Mouse (Mus musculus): ENCODE data around the gene Podxl.

The Podxl gene

DNA sequence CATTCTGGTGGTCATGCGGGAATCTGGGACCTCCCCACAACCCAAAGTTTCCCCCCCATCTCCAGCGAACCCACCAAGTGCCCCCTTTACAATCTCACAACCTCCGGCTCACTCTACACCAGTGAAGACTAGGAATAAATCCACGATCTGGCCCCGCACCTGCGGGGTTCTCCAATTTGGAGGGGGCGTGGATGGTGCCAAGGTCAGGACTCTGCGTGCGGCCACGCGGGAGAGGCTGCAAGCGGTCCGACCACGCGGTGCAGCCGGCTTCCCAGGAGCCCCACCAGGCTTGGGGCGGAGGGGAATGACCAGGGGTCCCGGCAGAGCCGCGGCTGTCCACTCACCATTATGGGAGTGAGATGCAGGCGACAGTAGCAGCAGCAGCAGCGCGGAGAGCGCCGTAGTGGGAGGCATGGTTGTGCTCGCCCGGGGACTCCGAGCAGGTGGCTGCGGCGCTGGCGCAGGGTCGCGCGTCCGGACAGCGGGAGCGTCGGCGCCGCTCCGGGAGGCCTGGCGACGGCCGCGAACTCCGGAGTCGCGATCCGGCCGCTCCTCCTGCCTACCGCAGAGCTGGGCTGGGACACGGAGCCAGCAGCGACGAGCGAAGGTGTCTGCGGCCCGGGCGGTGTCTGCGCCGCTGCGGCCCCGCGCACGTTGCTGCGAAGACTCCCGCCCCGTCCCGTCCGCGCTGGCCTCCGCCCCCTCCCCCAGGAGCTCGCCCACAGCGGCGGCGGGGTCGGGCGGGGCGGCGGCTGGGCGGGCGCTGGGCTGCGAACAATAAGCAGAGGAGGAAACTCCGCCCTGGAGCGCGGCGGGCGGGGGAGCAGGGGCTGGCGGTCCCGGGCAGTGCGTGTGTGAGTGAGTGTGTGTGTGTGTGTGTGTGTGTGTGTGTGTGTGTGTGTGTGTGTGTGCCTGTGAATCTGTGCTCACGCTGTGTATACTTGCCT, at the start of gene Podxl:
Gene Podxl, minus strand, starts transcription at position 747 of the 947 bp plus-strand sequence.
- peak; percentile 67 for DNase-seq (ENCODE audit: low read depth, low spot score)

GRCm38 (mm10) chr6:31612560-31613270, 48.9 kb upstream of the Podxl start:
- DNase-seq (ENCODE audit: low read depth, low spot score), result no peak

- no peak for DNase-seq (ENCODE audit: low read depth, low spot score)
Observed at GRCm38 (mm10) chr6:31606429-31606828, 42.6 kb upstream of the Podxl start.

GRCm38 (mm10) chr6:31604629-31605265, 41.0 kb upstream of the Podxl start:
- no peak for DNase-seq (ENCODE audit: low read depth, low spot score)

GRCm38 (mm10) chr6:31602489-31602888, 38.7 kb upstream of the Podxl start:
- no peak for DNase-seq (ENCODE audit: low read depth, low spot score)

DNA sequence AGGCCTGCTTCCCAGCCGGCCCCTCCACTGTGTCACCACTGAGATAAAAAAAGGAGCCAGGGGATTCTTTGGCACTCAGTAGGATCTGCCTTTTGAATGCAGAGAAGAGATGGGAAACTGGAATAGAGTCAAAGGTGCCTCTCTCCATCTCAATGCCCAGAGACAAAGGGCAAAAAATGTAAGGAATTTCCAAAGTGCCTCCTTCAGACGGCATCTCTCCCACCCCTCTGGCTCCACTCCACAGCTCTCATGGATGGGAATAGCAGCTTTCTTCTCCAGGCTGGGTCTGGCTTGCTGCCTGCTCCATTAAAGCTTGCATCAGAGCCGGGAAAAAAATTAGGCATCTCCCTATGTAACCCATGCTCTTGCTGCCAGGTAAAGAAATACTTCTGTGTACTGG, 37.4 kb upstream of the Podxl start:
- no peak for DNase-seq (ENCODE audit: low read depth, low spot score)

DNA sequence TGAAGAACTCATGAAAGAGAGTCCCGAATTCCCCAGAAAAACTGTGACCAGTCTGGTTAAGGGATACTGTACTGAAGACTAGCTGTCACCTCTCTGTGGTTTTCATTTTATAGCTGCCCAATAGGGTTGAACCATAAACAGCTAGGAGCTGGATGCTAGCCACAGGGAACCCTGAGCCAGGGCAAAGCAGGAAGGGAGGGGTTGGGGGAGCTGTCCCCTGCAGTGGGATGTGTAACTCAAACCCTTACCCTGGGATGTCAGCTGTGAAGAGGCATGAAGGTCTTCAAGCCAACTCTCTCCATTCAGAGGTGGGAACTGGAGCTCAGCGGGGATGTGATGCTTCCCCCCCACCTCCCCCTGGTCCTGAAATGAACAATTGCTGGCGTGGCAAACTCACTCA, 36.1 kb upstream of the Podxl start:
- DNase-seq (ENCODE audit: low read depth, low spot score), result no peak

GRCm38 (mm10) chr6:31598349-31598911, 34.6 kb upstream of the Podxl start:
- DNase-seq (ENCODE audit: low read depth, low spot score), result no peak

- DNase-seq (ENCODE audit: low read depth, low spot score), result no peak
Observed at GRCm38 (mm10) chr6:31597136-31597460, 33.3 kb upstream of the Podxl start.

DNA sequence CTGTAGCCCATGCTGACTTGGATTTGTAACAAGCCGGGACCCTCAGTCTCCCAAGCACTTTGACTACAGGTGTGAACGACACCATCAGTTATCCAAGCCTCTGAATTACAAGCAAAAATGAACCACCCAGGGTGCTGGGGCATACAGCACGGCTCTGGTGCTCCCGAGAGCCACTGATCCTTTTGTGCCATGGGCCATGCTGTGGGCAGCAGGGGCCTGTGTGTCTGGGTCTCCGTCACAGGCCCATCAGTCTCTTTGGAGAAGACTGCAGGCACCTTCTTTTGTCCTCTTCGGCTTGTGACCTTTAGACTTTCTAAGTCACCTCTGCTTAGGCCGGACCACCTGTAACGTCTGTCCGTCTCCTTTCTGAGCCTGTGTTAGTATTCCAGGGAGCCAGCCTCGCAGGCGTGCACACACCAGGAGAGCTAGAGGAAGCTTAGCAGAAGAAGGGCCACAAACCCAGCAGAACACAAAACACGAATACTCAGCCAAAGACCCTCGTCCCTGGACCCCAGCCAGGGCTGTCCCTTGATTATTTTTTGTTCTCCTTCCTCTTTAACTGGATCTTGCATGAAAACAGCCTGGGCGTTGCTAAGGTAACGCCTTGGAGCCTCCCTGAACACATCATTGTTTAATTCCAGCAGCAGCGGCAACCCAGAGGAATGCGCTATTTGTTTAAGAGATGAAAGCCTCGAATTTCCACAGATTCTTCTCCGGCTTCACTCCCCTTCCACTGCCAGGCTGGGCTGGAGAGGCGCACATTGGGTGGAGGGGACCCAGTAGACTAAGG, 32.8 kb upstream of the Podxl start:
- no peak for DNase-seq (ENCODE audit: low read depth, low spot score)

- no peak for DNase-seq (ENCODE audit: low read depth, low spot score)
Observed at GRCm38 (mm10) chr6:31592579-31593238, 28.9 kb upstream of the Podxl start.

GRCm38 (mm10) chr6:31592128-31592527, 28.3 kb upstream of the Podxl start:
- DNase-seq (ENCODE audit: low read depth, low spot score), result no peak

- DNase-seq (ENCODE audit: low read depth, low spot score), result peak; percentile 80
Observed at GRCm38 (mm10) chr6:31591676-31592075, 27.9 kb upstream of the Podxl start.

DNA sequence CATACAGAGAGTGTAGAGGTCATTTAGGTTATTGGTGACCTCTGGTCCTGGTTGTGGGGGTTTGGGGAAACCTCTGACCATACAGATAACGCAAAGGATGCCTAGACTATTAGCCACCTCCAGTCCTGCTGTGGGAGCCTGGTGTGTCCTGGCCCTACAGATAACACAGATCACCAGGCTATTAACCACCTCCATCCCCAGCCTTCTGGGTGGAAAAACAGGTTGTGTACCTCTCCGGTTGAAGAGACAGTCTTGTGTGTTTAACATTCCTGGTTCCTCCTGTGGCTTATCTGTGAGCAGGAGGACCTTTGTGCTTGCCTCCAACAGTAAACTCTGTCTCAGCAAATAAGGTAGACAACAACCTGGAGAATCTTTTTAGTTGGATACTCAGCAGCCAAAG, 27.0 kb upstream of the Podxl start:
- no peak for DNase-seq (ENCODE audit: low read depth, low spot score)

- DNase-seq (ENCODE audit: low read depth, low spot score), result no peak
Observed at GRCm38 (mm10) chr6:31589268-31589667, 25.5 kb upstream of the Podxl start.

GRCm38 (mm10) chr6:31587655-31588054, 23.9 kb upstream of the Podxl start:
- DNase-seq (ENCODE audit: low read depth, low spot score), result peak; percentile 82

DNA sequence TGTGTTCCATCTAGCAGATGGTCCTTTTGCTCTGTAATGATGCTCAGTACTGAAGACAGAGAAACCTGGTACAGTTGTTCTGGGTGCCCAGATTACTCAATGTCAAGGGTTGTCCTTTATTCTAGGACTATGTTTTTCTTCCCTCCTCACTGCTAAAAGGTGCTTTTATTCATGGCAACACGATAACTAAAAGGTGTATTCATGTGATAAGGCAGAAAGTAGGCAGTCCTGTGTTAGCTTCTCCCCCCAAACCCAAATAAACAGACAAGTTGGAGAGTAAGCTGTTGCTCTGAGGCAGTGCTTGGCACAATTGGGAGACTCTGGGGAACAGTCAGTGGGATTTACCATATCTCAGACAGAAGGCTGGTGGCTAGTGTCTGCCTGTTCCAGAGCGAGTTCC, 22.3 kb upstream of the Podxl start:
- no peak for DNase-seq (ENCODE audit: low read depth, low spot score)

DNA sequence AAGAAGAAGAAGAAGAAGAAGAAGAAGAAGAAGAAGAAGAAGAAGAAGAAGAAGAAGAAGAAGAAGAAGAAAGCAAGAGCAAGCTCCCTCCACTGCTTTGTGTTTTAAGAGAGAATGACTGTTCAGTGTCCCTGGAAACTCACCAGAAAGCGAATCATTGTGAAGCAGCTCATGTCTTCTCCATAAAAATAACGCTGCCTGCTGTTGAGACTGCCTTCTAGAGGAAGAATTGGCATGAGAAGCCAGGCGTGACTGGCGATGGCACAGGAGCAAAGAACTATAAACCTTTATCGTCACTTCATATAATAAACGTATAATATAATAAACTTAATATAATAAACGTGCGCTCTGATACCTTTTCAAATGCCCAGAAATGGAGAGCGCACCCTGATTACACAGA, 12.4 kb upstream of the Podxl start:
- DNase-seq (ENCODE audit: low read depth, low spot score), result no peak

- no peak for DNase-seq (ENCODE audit: low read depth, low spot score)
Observed at GRCm38 (mm10) chr6:31575063-31575462, 11.3 kb upstream of the Podxl start.

GRCm38 (mm10) chr6:31571459-31571858, 7.7 kb upstream of the Podxl start:
- DNase-seq (ENCODE audit: low read depth, low spot score), result peak; percentile 54

Measured in retina, adult 2 months (tissue).